Mouse (Mus musculus): ENCODE results near the gene Bcar1. TPM values are rescaled to one million over a fixed set of nuclear protein-coding genes. Genes with fewer than 3 reads are reported as not detected.

Gene Bcar1
- polyA plus RNA-seq, 1 experiment = 1.5 TPM

- H3K27me3 ChIP-seq (replicated peaks) = peaks cover 98% of the 10 kb centered on the region
- TF ChIP-seq FLI1 (IDR thresholded peaks at IDR 0.05; ENCODE audit: low read length) = no peak
- no peak for TF ChIP-seq GATA1 (IDR thresholded peaks at IDR 0.05; ENCODE audit: borderline replicate concordance, low read length)
- H3K4me1 ChIP-seq = peaks cover 81% of the 10 kb centered on the region
- H3K4me3 ChIP-seq (replicated peaks) = peak overlapping the region; percentile 95
- no peaks in the 10 kb centered on the region for H3K9me3 ChIP-seq
- H3K36me3 ChIP-seq (replicated peaks; ENCODE audit: low read length) = no peaks in the 10 kb centered on the region
Measured at GRCm38 (mm10) chr8:111732406-111733085, 11.1 kb downstream of the Bcar1 start.

DNA sequence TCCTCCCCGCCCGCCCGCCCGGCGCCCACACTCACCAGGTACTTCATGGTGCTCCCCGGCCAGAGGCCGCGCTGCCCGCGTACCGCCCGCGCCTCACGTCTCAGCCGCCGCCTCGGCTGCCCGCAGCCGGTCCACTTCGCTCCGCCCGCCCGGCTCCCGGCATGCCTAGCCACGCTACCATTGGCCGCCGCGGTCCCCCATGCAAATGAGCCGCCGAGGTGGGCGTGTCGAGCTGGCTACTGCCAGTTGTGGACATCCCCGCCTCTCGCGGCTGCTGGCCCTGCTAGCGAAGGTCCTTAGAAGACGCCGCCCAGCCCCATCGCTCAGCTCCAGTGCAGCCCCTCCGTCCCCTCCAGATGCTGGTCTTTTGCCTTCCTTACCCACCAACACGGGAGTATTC is 11.6 kb downstream of the Bcar1 start:
- TF ChIP-seq GATA1 (IDR thresholded peaks at IDR 0.05; ENCODE audit: borderline replicate concordance, low read length) (no peak), FLI1 (IDR thresholded peaks at IDR 0.05; ENCODE audit: low read length) (no peak)
- Histone ChIP-seq H3K4me1 (peaks cover 87% of the 10 kb centered on the region), H3K27me3 (replicated peaks) (peaks cover 98% of the 10 kb centered on the region), H3K9me3 (no peaks in the 10 kb centered on the region), H3K36me3 (replicated peaks; ENCODE audit: low read length) (no peaks in the 10 kb centered on the region), H3K4me3 (replicated peaks) (peak overlapping the region; percentile 95)

DNA sequence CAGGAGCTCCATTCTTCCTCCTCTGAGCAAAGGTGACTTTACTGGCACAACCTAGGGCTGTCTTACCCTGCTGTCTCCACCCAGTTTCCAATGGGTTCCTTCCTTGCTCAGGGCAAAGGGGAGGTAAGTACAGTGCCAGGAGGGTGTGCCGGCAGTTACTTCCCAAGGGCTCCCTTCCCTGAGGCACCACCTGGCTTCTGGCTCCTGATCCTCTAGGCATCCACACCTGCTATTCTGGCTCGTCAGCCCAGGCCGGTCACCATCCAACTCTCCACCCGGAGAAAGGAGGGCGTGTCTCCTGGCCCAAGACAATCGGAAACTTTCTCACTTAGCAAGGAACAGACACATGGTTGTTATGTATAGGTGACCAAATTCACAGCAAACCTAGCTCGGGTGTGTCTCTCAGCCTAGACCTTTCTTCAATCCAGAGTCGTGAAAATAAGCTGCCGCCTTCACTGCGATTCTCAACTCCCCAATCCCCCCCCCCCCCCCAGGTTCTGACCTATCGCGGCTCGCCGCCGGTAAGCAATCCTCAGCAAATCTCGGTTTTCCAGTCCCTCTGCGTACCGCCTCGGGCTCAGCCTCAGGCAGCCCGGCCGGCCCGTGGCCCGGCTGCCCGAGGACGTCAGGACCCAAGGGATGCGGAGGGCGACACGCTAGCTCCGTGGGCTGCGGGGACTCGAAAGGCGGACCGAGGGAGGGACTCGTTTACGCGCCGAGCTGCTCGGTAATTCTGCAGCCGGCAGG is 12.2 kb downstream of the Bcar1 start:
- H3K27me3 ChIP-seq (replicated peaks) = peaks cover 98% of the 10 kb centered on the region
- TF ChIP-seq FLI1 (IDR thresholded peaks at IDR 0.05; ENCODE audit: low read length) (no peak), GATA1 (IDR thresholded peaks at IDR 0.05; ENCODE audit: borderline replicate concordance, low read length) (no peak)
- H3K4me1 ChIP-seq = peaks cover 90% of the 10 kb centered on the region
- peak overlapping the region; percentile 95 for H3K4me3 ChIP-seq (replicated peaks)
- no peaks in the 10 kb centered on the region for H3K36me3 ChIP-seq (replicated peaks; ENCODE audit: low read length)
- no peaks in the 10 kb centered on the region for H3K9me3 ChIP-seq

DNA sequence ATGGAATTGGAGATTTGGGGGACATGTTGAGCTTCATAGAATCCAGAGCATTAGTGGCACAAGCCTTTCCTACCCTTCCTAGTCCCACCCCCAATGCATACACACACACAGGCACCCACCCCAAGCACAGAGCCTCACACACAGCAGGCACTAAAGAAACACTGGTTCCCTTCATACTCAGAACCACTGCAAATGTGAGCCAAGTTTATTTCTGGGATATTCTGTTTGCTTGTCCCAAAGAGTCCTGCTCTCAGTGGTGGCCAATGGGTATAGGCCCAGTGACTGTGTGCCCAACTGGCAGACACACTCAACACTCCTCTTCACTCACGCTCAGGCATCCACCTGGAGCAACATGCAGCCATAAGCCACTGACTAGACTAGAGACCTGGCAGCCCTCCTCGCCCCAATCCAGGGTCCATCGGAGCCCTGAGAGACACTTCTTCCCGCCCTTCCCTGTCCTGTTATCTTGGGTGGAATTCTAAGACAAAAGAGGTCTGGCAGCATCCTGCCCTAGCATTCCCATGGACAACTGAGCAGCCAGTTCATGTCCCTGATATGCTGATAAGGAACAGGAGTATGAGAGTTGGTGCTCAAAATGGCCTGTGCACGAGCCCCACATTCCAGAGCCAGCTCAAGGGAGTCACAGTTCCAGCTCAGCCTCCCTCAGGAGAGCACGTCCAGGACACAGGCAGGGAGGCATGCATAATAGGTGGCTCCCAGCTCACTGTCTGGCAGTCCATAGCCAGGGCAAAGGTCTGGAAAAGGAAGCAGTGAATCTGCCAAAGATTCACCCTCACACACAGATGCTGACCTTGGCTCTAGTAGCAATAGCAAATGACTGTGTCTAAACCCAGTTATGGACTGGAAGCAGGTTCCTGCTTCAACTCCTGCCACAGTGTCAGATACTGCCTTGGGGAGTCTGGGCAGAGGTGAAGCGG is 14.1 kb downstream of the Bcar1 start:
- TF ChIP-seq FLI1 (IDR thresholded peaks at IDR 0.05; ENCODE audit: low read length) (no peak), GATA1 (IDR thresholded peaks at IDR 0.05; ENCODE audit: borderline replicate concordance, low read length) (no peak)
- no peaks in the 10 kb centered on the region for H3K9me3 ChIP-seq
- H3K27me3 ChIP-seq (replicated peaks) = peaks cover 87% of the 10 kb centered on the region
- no peaks in the 10 kb centered on the region for H3K36me3 ChIP-seq (replicated peaks; ENCODE audit: low read length)
- peaks cover 83% of the 10 kb centered on the region for H3K4me1 ChIP-seq
- peak overlapping the region; percentile 54 for H3K4me3 ChIP-seq (replicated peaks)

- no peaks in the 10 kb centered on the region for H3K36me3 ChIP-seq (replicated peaks; ENCODE audit: low read length)
- peaks cover 85% of the 10 kb centered on the region for H3K27me3 ChIP-seq (replicated peaks)
- no peaks in the 10 kb centered on the region for H3K9me3 ChIP-seq
- no peak overlapping the region for H3K4me3 ChIP-seq (replicated peaks)
- no peak for TF ChIP-seq FLI1 (IDR thresholded peaks at IDR 0.05; ENCODE audit: low read length)
- no peak for TF ChIP-seq GATA1 (IDR thresholded peaks at IDR 0.05; ENCODE audit: borderline replicate concordance, low read length)
- peaks cover 82% of the 10 kb centered on the region for H3K4me1 ChIP-seq
Measured at GRCm38 (mm10) chr8:111728481-111728880, 15.1 kb downstream of the Bcar1 start.

DNA sequence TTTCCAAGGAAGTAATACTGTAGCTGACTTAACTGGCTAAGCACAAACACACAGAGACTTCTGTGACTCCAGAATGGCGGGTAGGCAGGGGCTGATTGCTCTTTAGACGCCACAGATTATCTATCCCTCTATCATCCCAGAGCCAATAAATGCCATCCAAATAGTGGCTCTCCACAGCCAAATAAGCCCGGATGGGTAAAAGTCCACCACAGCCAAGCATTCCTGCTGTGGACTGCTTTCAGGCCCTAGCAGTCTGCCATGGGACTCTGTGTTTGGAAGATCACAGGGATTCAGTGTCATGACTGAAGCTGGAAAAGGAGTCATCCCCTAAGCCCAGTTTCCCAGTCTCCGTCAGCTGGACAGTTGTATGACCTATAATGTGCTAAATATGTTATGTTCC is 16.1 kb downstream of the Bcar1 start:
- Histone ChIP-seq H3K4me1 (peaks cover 72% of the 10 kb centered on the region), H3K4me3 (replicated peaks) (no peak overlapping the region), H3K27me3 (replicated peaks) (peaks cover 82% of the 10 kb centered on the region), H3K9me3 (no peaks in the 10 kb centered on the region), H3K36me3 (replicated peaks; ENCODE audit: low read length) (no peaks in the 10 kb centered on the region)
- TF ChIP-seq GATA1 (IDR thresholded peaks at IDR 0.05; ENCODE audit: borderline replicate concordance, low read length) (no peak), FLI1 (IDR thresholded peaks at IDR 0.05; ENCODE audit: low read length) (no peak)

DNA sequence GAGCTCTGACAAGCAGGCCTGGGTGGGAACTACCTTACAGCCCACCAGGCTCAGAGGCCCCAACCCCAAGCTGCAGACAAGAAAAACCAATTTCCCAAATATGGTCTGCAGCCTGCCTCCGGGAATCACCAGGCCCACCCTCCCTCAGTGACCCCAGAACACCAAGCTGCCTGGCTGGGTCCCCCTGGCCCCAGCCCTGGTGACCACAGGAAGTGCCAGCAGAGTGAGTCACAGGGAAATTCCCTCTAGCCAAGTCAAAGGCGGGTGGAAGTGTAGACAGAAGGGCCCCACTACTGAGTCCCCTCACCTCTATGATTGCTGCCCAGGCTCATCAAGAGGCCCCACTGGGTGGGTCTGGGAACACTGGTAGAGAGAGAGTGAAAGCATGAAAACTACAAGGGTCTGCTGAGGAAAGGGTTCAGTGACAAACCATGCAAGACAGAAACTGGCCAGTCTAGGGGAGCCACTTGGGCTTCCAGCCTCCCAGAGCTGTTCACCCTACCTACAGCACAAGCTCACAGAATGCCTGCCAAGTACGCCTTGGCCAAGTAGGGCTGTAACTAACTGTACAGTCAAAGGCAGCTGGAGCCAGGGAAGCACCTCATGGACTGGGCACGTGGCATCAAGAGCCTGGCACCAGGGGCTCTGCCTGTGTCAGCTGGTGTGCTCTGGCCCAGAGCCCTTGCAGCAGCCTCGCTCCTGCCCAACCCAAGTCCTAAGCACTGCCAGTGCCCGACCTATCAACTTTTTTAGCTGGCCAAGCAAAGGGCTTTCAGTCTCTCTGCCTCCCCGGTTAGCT is 17.3 kb downstream of the Bcar1 start:
- Histone ChIP-seq H3K4me3 (replicated peaks) (peak overlapping the region; percentile 84), H3K9me3 (no peaks in the 10 kb centered on the region), H3K27me3 (replicated peaks) (peaks cover 75% of the 10 kb centered on the region), H3K36me3 (replicated peaks; ENCODE audit: low read length) (no peaks in the 10 kb centered on the region), H3K4me1 (peaks cover 61% of the 10 kb centered on the region)
- TF ChIP-seq GATA1 (IDR thresholded peaks at IDR 0.05; ENCODE audit: borderline replicate concordance, low read length) (no peak), FLI1 (IDR thresholded peaks at IDR 0.05; ENCODE audit: low read length) (0 out of 2 replicates have a peak, but pooled peaks have one; percentile 37)

DNA sequence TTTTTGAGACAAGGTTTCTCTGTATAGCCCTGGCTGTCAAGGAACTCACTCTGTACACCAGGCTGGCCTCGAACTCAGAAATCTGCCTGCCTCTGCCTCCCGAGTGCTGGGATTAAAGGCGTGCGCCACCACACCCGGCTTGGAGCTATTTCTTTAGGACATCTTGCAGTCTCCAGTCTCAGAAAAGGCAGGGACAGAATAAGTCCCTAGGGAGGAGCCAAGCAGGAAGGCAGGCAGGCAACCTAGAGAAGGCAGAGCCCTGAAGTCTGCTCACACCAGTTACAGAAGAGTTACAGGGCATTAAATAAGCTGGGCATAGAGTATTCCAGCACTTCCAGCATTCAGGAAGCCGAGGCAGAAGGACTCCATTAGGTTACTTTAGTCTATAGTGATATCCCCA is 18.3 kb downstream of the Bcar1 start:
- peaks cover 60% of the 10 kb centered on the region for H3K4me1 ChIP-seq
- TF ChIP-seq GATA1 (IDR thresholded peaks at IDR 0.05; ENCODE audit: borderline replicate concordance, low read length) (no peak), FLI1 (IDR thresholded peaks at IDR 0.05; ENCODE audit: low read length) (no peak)
- no peaks in the 10 kb centered on the region for H3K9me3 ChIP-seq
- peaks cover 2% of the 10 kb centered on the region for H3K36me3 ChIP-seq (replicated peaks; ENCODE audit: low read length)
- H3K4me3 ChIP-seq (replicated peaks) = no peak overlapping the region
- H3K27me3 ChIP-seq (replicated peaks) = peaks cover 75% of the 10 kb centered on the region

DNA sequence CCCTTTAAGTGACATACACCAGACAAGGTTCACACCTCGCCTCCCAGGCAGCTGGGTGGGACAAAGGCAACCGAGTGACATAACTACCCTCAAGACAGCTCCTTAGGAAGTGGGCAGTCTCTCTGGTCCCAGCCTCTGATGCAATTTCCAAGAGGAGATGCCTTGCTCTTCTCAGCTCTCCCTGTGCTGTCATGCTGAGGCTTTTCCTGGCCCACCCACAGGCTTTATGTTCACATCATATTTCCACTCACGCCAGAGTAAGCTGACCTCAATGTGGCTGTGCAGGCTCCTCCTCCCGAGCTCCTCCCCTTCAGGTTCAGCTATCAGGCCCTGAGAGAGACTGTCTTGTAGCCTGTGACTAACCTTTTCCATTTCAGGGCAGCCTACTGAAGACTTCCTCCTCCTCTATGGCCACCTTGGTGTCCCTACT is 23.5 kb downstream of the Bcar1 start:
- H3K9me3 ChIP-seq = no peaks in the 10 kb centered on the region

More for the DNA sequence above, 23.5 kb downstream of the Bcar1 start:
- TF ChIP-seq FLI1 (IDR thresholded peaks at IDR 0.05; ENCODE audit: low read length) = no peak
- TF ChIP-seq GATA1 (IDR thresholded peaks at IDR 0.05; ENCODE audit: borderline replicate concordance, low read length) = no peak
- Histone ChIP-seq H3K36me3 (replicated peaks; ENCODE audit: low read length) (peaks cover 2% of the 10 kb centered on the region), H3K4me3 (replicated peaks) (no peak overlapping the region), H3K27me3 (replicated peaks) (peaks cover 75% of the 10 kb centered on the region), H3K4me1 (peaks cover 51% of the 10 kb centered on the region)

All from megakaryocyte, embryonic 14.5 days (primary cell).